Mouse (Mus musculus) liver, embryonic 14.5 days (tissue): ENCODE results near the gene Tspyl1.

Experiments used
- CTCF ChIP-seq: IDR thresholded peaks from 2 replicates; pipeline ENCODE4 v1.5.1; 2016; ENCODE audit warnings: antibody characterized with exemption, low read depth, control low read depth
- EP300 ChIP-seq: IDR thresholded peaks from 2 replicates; pipeline ENCODE4 v1.6.1; 2016; ENCODE audit warnings: antibody characterized with exemption, low read depth

DNA sequence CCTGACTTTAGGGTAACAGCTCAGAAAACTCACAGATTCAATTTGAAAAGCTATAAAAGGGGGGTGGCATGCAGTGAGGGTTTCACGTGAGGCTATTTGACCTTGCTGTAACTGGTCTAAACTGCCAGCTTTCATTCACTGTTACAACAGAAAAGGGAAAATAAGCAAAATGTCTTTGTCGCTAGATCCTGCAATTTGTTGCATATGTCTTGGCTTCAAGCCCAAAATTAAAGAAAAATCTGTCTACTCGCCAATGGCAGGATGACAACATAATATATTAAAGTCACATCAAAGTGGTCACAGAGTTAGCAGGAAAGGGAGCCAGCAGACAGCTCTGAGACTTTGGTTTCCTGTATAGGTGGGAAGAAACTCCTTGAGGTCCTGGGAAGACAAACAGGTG, 34.2 kb upstream of the Tspyl1 start:
- TF ChIP-seq CTCF: no peak
- no peak for TF ChIP-seq EP300
